Mouse (Mus musculus): ENCODE data around the gene Uaca. TPM values are rescaled to one million over a fixed set of nuclear protein-coding genes. Genes with fewer than 3 reads are reported as not detected.
A peak's percentile ranks its signal among the peaks of the same experiment; 100 is the strongest.

Gene Uaca
- total and polyA plus RNA-seq, 3 experiments: 0.17 to 0.34 TPM; not detected in 1

DNA sequence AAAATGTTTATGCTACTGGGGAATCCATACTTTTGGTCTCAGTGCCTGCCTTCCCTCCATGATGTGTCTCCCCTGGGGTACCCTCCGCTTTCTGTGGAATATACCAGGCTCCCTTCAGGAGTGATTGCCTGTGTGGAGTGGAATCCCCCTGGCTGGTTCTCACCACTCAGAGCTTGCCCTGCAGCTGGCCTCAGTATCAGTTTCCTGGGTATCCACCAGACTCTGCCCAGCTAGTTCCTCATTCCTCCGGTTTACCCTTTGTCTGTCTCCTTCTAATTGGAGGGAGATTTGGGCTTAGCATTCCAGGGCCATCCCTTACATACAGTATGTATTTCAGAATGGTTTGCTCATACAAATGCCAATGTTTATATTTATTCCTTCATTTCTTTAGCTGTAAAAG is 33.9 kb downstream of the Uaca start:
- DNase-seq (ENCODE audit: extremely low read depth): peak; percentile 11
- Histone ChIP-seq H3K4me1 (ENCODE audit: control insufficient read depth in 1 of 2, insufficient read depth in 2 of 2) (peaks cover 0 to 30% of the 10 kb centered on the region in 2 experiments; a peak in 2 of 4 replicates), H3K9me3 (replicated peaks; ENCODE audit: low read length) (no peaks in the 10 kb centered on the region), H3K36me3 (replicated peaks in 1 of 2; ENCODE audit: control insufficient read depth in 1 of 2, insufficient read depth in 1 of 2, low read length in 1 of 2) (no peaks in the 10 kb centered on the region), H3K79me2 (replicated peaks; ENCODE audit: control insufficient read depth, extremely low read depth, insufficient read depth, poor library complexity, severe bottlenecking) (no peaks in the 10 kb centered on the region), H3K27me3 (replicated peaks) (no peaks in the 10 kb centered on the region), H3K27ac (ENCODE audit: insufficient read depth, low read depth) (no peak overlapping the region), H3K4me2 (ENCODE audit: insufficient read depth, low read depth, poor library complexity, severe bottlenecking) (no peak overlapping the region), H3K4me3 (replicated peaks in 1 of 3; ENCODE audit: low read depth in 2 of 3, low read length in 2 of 3, poor library complexity in 1 of 3) (no peak overlapping the region), H3K9ac (ENCODE audit: insufficient read depth, low read depth) (no peak overlapping the region)
- TF ChIP-seq MEF2A (IDR thresholded peaks at IDR 0.05; ENCODE audit: borderline replicate concordance, low read depth, low read length): no peak
- TF ChIP-seq SIN3A (IDR thresholded peaks at IDR 0.05; ENCODE audit: low read length): no peak
- TF ChIP-seq RCOR1 (conservative IDR thresholded peaks at IDR 0.05; ENCODE audit: low read depth, low read length): no peak
- TF ChIP-seq KAT2A (IDR thresholded peaks at IDR 0.05; ENCODE audit: insufficient replicate concordance, low read length): no peak
- no peak for TF ChIP-seq BHLHE40 (IDR thresholded peaks at IDR 0.05; ENCODE audit: low read depth, low read length)
- no peak for TF ChIP-seq IRF4 (IDR thresholded peaks at IDR 0.05; ENCODE audit: low read depth, low read length)
- TF ChIP-seq USF2 (conservative IDR thresholded peaks at IDR 0.05; ENCODE audit: low read depth, low read length): no peak
- no peak for TF ChIP-seq POLR2A (IDR thresholded peaks at IDR 0.05; ENCODE audit: low read depth, low read length)
- no peak for TF ChIP-seq SMC3 (IDR thresholded peaks at IDR 0.05; ENCODE audit: low read depth, low read length)
- TF ChIP-seq EP300 (IDR thresholded peaks at IDR 0.05; ENCODE audit: low read length): no peak
- TF ChIP-seq TCF12 (IDR thresholded peaks at IDR 0.05; ENCODE audit: low read depth, low read length): no peak
- TF ChIP-seq RAD21 (IDR thresholded peaks at IDR 0.05; ENCODE audit: low read depth, low read length): no peak
- no peak for TF ChIP-seq POLR2AphosphoS2 (IDR thresholded peaks at IDR 0.05; ENCODE audit: low read depth, low read length)
- TF ChIP-seq TBP (conservative IDR thresholded peaks at IDR 0.05; ENCODE audit: low read depth, low read length): no peak
- no peak for TF ChIP-seq USF1 (IDR thresholded peaks at IDR 0.05; ENCODE audit: low read depth, low read length)
- no peak for TF ChIP-seq JUN (IDR thresholded peaks at IDR 0.05; ENCODE audit: insufficient read depth, low read depth, low read length)
- dilution Hi-C loops (cut with MboI; ENCODE audit: extremely low pct_ligation_motif_present, extremely low pct_unique_long_range_greater_than_20kb, low sequenced_read_pairs) (no loop called here), in situ Hi-C loops (cut with MboI; ENCODE audit: low pct_ligation_motif_present, low pct_unique_long_range_greater_than_20kb, low sequenced_read_pairs) (no loop called here)

DNA sequence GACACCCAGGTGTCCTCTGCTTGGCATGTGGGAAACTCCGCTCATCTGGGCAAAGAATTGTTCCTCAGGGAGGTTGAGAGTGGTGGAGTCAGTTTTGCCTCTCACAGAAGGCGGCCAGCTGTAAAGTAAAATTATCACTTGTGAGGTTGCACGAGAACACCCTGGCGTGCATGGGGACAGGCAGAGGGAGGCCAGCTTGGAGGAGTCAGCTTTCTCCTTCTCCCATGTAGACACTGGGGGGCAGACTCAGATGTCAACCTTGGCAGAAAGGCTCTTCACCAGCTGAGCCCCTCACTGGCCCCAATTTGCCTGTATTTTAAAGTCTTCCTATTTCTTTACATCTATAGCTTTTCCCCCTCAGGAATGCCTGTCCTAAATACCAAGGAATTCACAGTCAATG is 35.3 kb downstream of the Uaca start:
- H3K27me3 ChIP-seq (replicated peaks): no peaks in the 10 kb centered on the region
- H3K9ac ChIP-seq (ENCODE audit: insufficient read depth, low read depth): no peak overlapping the region
- H3K4me2 ChIP-seq (ENCODE audit: insufficient read depth, low read depth, poor library complexity, severe bottlenecking): no peak overlapping the region
- no peak overlapping the region for H3K27ac ChIP-seq (ENCODE audit: insufficient read depth, low read depth)
- in situ Hi-C loops (cut with MboI; ENCODE audit: low pct_ligation_motif_present, low pct_unique_long_range_greater_than_20kb, low sequenced_read_pairs): no loop called here
- H3K4me1 ChIP-seq (ENCODE audit: control insufficient read depth in 1 of 2, insufficient read depth in 2 of 2): peaks cover 0 to 30% of the 10 kb centered on the region in 2 experiments; a peak in 2 of 4 replicates
- TF ChIP-seq NELFE (IDR thresholded peaks at IDR 0.05; ENCODE audit: low read depth, low read length): no peak
- TF ChIP-seq CTCF (conservative IDR thresholded peaks at IDR 0.05 in 1 of 2, IDR thresholded peaks at IDR 0.05 in 1 of 2; ENCODE audit: low read depth in 2 of 2, low read length in 2 of 2): 0 out of 4 replicates have a peak, but pooled peaks of 1 of the 2 experiments have one; percentile 7
- dilution Hi-C loops (cut with MboI; ENCODE audit: extremely low pct_ligation_motif_present, extremely low pct_unique_long_range_greater_than_20kb, low sequenced_read_pairs): no loop called here
- H3K36me3 ChIP-seq (replicated peaks in 1 of 2; ENCODE audit: control insufficient read depth in 1 of 2, insufficient read depth in 1 of 2, low read length in 1 of 2): no peaks in the 10 kb centered on the region
- DNase-seq (ENCODE audit: extremely low read depth): peak; percentile 6
- H3K4me3 ChIP-seq (replicated peaks in 1 of 3; ENCODE audit: low read depth in 2 of 3, low read length in 2 of 3, poor library complexity in 1 of 3): no peak overlapping the region
- no peaks in the 10 kb centered on the region for H3K79me2 ChIP-seq (replicated peaks; ENCODE audit: control insufficient read depth, extremely low read depth, insufficient read depth, poor library complexity, severe bottlenecking)
- H3K9me3 ChIP-seq (replicated peaks; ENCODE audit: low read length): peaks cover 3% of the 10 kb centered on the region
